Mouse (Mus musculus) gastrocnemius, adult 2 months (tissue): ENCODE results near the gene Spats2l. TPM values are rescaled to one million over a fixed set of nuclear protein-coding genes. Genes with fewer than 3 reads are reported as not detected.

Experiments
- DNase-seq: peaks from one replicate; pipeline ENCODE4 v3.0.0; 2022
- H3K27ac ChIP-seq: fragments of 200-600 bp; 2 replicates; pipeline ENCODE4 v1.8.1; 2022; ENCODE audit warnings: mild to moderate bottlenecking
- H3K4me3 ChIP-seq: fragments of 200-600 bp; 2 replicates; pipeline ENCODE4 v1.8.1; 2022; ENCODE audit warnings: mild to moderate bottlenecking, moderate library complexity
- CTCF ChIP-seq: fragments of 200-600 bp; IDR thresholded peaks from 2 replicates; pipeline ENCODE4 v1.8.1; 2022; ENCODE audit warnings: antibody characterized with exemption, mild to moderate bottlenecking, moderate library complexity
- intact Hi-C: fragments of 180-260 bp; cut with DNase I; formaldehyde crosslinking; loops from one replicate; pipeline ENCODE4 v1.15.1; 2025
- total RNA-seq, 2 experiments: library from RNA; stranded (reverse); gene quantifications; 2 replicates each; pipeline ENCODE4 v1.2.3; 2021

Gene Spats2l
- total RNA-seq, 2 experiments from 2014 or later, result 2.0 to 4.8 TPM

- Histone ChIP-seq H3K27ac (peak overlapping the region; percentile 93), H3K4me3 (peak overlapping the region; percentile 95)
- DNase-seq, result peak; percentile 98
- TF ChIP-seq CTCF, result peak; percentile 87
- intact Hi-C loops, result loop anchor here (5.0 kb wide), 1 partner anchor 542 kb away; no protein-coding TSS in a partner anchor
Observed at GRCm38 (mm10) chr1:57969327-57970271, 195.6 kb downstream of the Spats2l start.

- no peak for TF ChIP-seq CTCF
- no peak for DNase-seq
- Histone ChIP-seq H3K27ac (no peak overlapping the region), H3K4me3 (no peak overlapping the region)
- intact Hi-C loops, result no loop called here
Observed at GRCm38 (mm10) chr1:57971588-57971987, 197.6 kb downstream of the Spats2l start.

DNA sequence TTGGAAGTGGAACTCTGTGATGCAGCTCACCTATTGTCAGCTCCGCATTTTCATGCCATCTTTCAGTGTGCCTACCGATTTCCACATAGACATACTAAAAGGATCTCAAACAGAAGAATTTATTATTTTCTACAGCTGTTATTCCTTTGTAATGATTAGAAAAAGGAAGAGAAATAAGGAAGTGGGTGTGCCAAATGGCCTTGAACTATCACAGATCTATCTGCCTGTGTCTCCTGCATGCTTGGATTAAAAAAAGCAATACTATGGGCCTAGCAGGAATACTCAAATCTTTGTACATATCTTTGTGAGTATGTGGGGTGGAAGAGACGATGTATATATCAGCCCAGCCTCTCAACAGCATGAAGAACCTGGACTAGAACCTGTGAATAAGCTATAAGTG, 202.9 kb downstream of the Spats2l start:
- Histone ChIP-seq H3K27ac (no peak overlapping the region), H3K4me3 (no peak overlapping the region)
- TF ChIP-seq CTCF, result no peak
- DNase-seq, result no peak
- intact Hi-C loops, result no loop called here

DNA sequence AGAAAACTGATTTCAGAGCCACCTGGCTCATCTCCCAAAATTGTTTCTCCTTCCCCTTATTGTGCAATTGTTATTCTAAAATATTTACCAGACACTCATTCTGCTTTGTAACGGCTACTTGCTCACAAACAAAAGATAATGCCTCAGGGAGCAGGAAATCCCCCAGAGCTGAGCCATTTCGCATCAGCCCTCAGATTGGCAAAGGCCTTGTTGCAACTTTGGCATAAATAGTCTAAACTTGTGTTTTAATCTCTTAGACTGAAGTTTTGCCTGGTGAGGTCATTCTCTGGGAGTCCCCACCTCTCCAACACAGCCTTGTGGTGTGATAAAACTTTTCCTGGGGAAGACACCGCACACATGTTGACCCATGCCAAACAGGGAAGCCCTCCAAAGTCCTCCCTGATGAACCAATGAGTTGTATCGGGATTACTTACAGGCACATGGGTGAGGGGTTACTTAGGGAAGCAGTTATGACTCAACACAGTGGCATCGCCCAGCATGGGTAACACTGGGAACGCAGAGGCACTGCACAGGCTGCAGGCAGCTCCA, 215.2 kb downstream of the Spats2l start:
- peak; percentile 34 for DNase-seq
- TF ChIP-seq CTCF, result no peak
- peak overlapping the region; percentile 56; the same call in 1 of the 2 replicates for H3K27ac ChIP-seq
- H3K4me3 ChIP-seq, result no peak overlapping the region
- intact Hi-C loops, result no loop called here

DNA sequence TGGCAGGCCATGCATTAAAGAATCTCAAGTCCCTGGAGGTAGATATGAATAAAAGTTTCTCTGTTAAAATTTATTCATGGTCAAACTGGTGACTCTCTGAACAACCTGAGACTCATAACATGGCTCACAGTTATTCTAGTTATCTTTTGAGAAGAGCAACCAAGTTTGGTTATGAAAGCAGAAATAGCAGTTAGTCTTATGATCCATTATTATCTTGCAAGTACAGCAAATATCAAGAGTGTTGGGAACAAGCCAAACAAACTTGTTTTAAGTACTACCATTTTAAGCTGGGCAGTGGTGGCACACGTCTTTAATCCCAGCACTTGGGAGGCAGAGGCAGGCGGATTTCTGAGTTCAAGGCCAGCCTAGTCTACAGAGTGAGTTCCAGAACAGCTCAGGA, 217.3 kb downstream of the Spats2l start:
- H3K27ac ChIP-seq, result no peak overlapping the region
- TF ChIP-seq CTCF, result no peak
- no peak overlapping the region for H3K4me3 ChIP-seq
- no peak for DNase-seq
- intact Hi-C loops, result no loop called here

DNA sequence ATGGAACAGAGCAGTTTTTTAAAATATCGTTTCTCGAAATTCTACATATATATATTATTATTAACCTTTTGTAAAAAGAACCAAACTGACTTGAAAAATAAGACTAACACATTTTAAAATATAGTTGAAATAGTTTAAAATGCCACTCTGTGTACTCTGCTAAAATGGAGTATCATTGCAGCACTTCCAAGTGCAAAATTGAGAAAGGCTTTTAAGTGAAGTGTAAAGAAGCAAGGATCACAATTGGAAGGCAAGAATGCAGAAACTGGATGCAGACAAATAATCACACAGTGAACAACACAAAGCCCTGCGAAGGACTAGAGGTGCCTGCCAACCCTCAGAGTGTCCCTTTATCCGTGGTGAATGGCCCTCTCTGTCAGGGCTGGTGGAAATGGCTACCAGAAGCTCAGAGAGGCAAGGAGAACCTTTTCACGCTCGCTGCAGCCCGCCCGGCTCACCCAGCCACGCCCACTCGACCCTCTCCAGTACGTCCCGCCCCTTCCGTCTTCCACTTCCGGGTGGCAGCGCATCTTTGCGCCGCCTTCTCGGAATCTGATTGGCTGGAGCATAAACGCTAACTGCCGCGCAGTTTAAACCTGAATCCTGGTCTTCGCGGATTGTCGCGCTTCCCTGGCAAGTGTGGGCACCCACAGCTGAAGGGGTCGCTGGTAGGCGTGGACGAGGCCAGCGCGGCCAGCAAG, 221.6 kb downstream of the Spats2l start, which contains the start of gene Sgo2a:
Gene Sgo2a, plus strand, starts transcription at position 540 of the 701 bp plus-strand sequence.
- intact Hi-C loops, result no loop called here
- Histone ChIP-seq H3K4me3 (peak within 1 kb of the TSS; percentile 82), H3K27ac (peak within 1 kb of the TSS; percentile 86)
- peak; percentile 95 for DNase-seq
- no peak for TF ChIP-seq CTCF

- TF ChIP-seq CTCF, result no peak
- no peak for DNase-seq
- Histone ChIP-seq H3K27ac (peak overlapping the region; percentile 66), H3K4me3 (peak overlapping the region; percentile 82)
- intact Hi-C loops, result no loop called here
Observed at GRCm38 (mm10) chr1:57996133-57996615, 222.2 kb downstream of the Spats2l start.

Other genes with a start within 250 kb of the Spats2l start
- gene Sgo2a, start 221.8 kb downstream of the Spats2l start, total RNA-seq, result under 1 TPM; 0.13 to 0.56 TPM
- gene Kctd18, start 244.8 kb downstream of the Spats2l start, total RNA-seq, result 1 to 10 TPM; 5.7 to 7.0 TPM